Mouse (Mus musculus) embryonic stem cell, embryonic (primary cell): ENCODE data around the gene Memo1.
"Not testable (repeated sequence)": the region's sequence is repeated elsewhere in the genome, so short reads cannot be mapped to it uniquely, and the experiment has no call there.

ENCODE experiments used
- CTCF ChIA-PET, 4 experiments: fragments of 300-600 bp in 2 of 4; fragments of 350-600 bp in 2 of 4; sonication (Branson Sonifier 250); formaldehyde crosslinking; loops; one replicate each; lab custom pipeline; 2022; ENCODE audit warnings: inconsistent platforms in 2 of 4; lab: Charles Lee
- POLR2A ChIA-PET, 4 experiments: fragments of 300-600 bp in 2 of 4; fragments of 350-600 bp in 2 of 4; sonication (Branson Sonifier 250); formaldehyde crosslinking; loops; one replicate each; lab custom pipeline; 2022; ENCODE audit warnings: antibody characterized with exemption in 4 of 4, inconsistent platforms in 1 of 4; lab: Charles Lee

Gene Memo1

DNA sequence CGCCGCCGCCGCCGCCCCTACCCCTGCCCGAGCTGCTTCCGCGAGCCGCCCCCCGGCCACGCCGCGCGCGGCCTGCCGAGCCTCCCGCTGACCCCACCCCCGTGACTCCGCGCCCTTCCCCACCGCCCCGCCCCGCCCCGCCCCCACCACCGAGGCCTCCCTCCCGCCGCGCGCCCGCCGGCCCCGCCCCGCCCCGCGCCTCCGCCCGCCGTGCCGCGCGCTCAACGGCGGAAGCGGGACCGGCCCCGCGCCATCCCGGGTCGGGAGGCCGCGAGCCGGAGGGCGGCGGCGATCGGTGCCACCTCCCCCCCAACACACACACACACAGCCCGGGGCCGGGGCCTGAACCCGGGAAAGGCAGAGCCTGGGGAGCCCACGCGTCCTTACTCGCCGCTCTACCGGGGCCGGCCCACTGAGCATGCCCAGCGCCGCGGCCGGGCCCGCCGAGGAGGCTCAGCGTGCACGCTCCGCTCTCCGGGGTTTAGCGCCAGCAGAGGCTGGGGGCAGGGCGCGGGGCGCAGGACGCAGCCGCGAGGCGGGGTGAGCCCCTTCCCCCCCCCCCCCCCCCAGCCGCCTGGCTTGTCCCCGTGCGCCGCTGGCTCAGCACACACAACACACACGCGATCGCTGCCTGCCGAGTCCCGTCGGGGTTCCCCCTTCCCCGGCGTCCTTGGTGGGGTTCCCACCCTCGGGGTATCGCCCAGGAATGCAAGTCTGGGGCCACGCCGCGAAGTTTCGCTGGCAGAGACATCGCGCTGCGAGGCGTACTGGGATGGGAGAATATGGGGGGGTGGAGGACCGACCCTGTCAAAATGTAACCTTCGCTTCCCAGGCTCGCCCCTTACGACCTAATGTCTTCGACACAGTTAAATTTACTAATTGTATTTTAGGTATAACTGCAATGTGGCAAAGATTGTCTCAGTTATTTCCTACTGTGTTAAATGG, at the start of gene Memo1:
TSS of gene Memo1 (minus strand) at position 496 of the 945 bp plus-strand sequence.
- ChIA-PET POLR2A (interaction anchor here in 3 of 4 experiments (0.6 to 3.6 kb wide), 18 partner anchors 9 to 514 kb away, joined by 3 to 25 read pairs (median 4); partner anchors contain the start of gene Spast (in 1 of the 3)), CTCF (interaction anchor here (0.6 to 1.0 kb wide), 9 partner anchors 8 to 1227 kb away, joined by 3 to 7 read pairs (median 3); partner anchors contain the start of gene Srd5a2 (in 1 of the 4))

DNA sequence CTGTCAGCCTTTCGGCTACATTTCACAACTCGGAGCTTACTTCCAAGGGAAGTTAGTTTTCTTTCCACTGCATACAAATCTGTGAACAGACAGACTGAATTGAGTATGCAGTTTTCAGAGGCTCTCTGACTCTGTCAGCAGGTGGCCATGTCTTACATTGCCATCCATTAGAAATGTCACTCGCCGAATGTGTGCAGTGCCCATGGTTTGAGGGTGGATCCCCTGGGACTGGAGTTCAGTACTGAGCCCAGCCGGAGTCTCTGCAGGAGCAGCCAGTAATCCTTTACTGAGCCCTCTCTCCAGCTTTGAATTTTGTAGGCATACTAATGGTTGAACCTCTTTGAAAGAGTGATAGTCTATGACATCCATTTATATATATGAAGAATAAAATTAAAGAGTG, 45.8 kb upstream of the Memo1 start:
- CTCF ChIA-PET: interaction anchor here in 2 of 4 experiments (0.6 to 0.9 kb wide), 2 partner anchors 194 to 360 kb away, joined by 3 read pairs; no protein-coding TSS in a partner anchor
- POLR2A ChIA-PET: interaction anchor here in 3 of 4 experiments (0.6 to 3.3 kb wide), 8 partner anchors 9 to 188 kb away, joined by 3 to 26 read pairs (median 6); partner anchors contain the start of genes Birc6 (in 2 of the 3) and Slc30a6 (in 1 of the 3)

DNA sequence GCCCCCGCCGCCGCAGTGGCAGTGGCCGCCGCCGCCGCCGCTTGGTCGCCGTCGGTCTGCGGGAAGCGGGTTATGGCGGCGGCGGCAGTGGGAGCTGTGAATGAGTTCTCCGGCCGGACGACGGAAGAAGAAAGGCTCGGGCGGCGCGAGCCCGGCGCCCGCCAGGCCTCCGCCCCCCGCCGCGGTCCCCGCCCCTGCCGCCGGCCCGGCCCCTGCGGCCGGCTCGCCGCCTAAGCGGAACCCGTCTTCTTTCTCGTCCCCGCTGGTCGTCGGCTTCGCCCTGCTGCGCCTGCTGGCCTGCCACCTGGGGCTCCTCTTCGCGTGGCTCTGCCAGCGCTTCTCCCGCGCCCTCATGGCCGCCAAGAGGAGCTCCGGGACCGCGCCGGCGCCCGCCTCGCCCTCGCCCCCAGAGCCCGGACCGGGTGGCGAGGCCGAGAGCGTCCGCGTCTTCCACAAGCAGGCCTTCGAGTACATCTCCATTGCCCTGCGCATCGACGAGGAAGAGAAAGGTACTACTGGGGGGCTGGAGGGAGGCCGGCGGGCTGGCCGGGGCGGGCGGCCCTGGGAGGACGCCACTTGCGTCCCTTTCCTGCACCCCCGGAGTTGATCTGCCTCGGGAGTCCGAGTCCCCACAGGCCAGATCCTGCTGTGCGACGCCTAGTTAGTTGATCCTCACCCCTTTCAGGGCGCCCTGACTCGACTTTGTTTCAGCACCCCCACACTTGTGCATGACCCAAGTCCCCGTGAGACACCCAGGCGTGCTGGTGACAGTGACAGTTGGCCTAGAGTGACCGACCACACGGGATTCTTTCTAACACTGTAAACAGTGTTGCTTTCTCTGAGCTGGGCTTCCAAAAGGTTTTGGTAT, 43.9 kb upstream of the Memo1 start, which contains the start of gene Spast:
TSS of gene Spast (plus strand) at position 51 of the 868 bp plus-strand sequence.
- ChIA-PET CTCF (interaction anchor here in 1 of 4 experiments (0.5 to 1.3 kb wide), 2 partner anchors 92 to 98 kb away, joined by 5 to 6 read pairs; no protein-coding TSS in a partner anchor), POLR2A (interaction anchor here in 3 of 4 experiments (0.7 to 3.3 kb wide), 33 partner anchors 8 to 190 kb away, joined by 3 to 26 read pairs (median 4); partner anchors contain the start of genes Birc6 (in 3 of the 3) and Slc30a6 (in 3 of the 3))

DNA sequence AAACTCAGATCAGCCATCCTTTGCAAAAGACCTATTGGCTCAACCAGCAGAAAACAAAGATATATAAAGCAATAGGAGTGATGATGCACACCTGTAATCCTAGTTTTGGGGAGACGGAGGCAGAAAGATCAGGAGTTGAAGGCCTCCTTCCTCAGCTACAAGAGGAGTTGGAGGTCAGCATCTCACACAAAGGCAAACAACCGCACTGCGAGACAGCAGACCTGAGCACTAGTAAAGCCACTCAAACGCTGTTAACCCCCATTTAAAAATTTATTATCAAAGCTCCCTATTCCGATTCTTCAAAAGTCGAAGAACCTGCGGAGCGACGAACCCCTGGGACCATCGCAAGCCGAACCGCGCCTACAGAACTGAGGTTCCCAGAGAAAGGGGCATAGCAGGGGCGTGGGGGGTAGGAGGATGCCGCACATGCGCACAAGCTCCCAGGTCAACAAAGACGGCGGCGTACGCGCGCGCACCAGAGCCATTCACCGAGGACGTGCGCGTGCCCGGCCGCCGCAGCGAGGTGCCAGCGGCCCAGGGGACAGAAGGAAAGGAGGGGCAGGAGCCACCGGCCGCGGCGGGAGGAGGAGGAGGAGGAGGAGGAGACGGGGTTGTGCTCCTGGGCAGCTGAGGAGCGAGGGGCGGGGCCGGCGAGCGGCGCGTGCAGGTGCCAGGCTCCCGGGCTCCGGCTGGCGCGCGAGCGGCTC, 43.1 kb upstream of the Memo1 start:
- POLR2A ChIA-PET: interaction anchor here in 3 of 4 experiments (0.6 to 3.3 kb wide), 38 partner anchors 9 to 746 kb away, joined by 3 to 26 read pairs (median 4); partner anchors contain the start of genes Birc6 (in 3 of the 3), Slc30a6 (in 3 of the 3) and Yipf4 (in 1 of the 3)
- CTCF ChIA-PET: interaction anchor here in 2 of 4 experiments (0.5 to 1.3 kb wide), 2 partner anchors 15 to 93 kb away, joined by 3 to 5 read pairs; no protein-coding TSS in a partner anchor

DNA sequence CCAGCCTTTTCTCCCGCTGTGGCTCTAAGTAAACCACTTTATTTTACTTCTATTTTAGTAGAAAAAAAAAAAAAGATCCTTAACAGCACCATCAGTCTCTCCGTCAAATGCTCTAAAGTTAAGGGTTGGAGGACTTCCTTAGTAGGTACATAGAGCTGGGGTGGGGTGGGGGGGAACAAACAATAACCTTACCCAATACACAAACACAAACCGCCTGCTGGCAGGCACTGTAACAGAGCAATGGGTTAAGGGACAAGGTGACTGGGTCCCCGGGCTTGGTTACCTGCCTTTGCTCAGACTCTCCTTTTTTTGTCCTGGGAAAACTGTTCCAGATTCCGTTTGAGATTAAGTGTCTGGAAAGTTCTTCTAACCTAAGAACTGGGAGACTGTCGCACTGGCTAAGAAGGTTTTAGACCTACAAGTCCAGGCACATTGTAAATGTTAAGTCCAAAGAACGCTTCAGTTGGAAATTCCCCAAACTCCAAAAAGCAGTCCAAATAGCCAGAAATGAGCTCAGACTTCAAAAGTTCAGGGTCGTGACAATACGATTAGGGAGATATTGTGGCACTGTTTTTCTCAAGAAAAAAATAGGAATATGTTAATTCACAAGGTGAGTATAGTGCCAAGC, 35.8 kb upstream of the Memo1 start:
- CTCF ChIA-PET: interaction anchor here in 3 of 4 experiments (0.6 to 1.5 kb wide), 4 partner anchors 8 to 672 kb away, joined by 3 to 5 read pairs (median 4); no protein-coding TSS in a partner anchor
- POLR2A ChIA-PET: interaction anchor here in 3 of 4 experiments (0.6 to 1.8 kb wide), 21 partner anchors 9 to 387 kb away, joined by 3 to 7 read pairs (median 3); partner anchors contain the start of genes Birc6 (in 2 of the 3) and Slc30a6 (in 1 of the 3)

DNA sequence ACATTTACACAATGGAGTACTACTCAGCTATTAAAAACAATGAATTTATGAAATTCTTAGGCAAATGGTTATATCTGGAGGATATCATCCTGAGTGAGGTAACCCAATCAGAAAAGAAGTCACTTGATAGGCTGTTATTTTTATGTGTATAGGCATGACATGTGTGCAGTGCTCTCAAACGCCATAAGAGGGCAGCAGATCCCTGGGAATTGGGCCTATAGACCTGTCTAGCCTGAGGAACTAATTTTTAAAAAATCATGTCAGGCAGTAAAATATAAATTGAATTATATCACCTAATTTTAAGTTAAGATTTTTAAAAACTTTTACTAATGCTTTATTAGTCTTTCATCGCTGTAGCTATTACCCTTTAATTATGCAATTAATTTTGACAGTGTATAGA, 32.8 kb upstream of the Memo1 start:
- ChIA-PET CTCF (interaction anchor here in 1 of 4 experiments (0.6 kb wide), 2 partner anchors 155 to 275 kb away, joined by 3 read pairs; no protein-coding TSS in a partner anchor), POLR2A (interaction anchor here in 2 of 4 experiments (0.6 kb wide), 2 partner anchors 13 to 81 kb away, joined by 3 read pairs; no protein-coding TSS in a partner anchor)

DNA sequence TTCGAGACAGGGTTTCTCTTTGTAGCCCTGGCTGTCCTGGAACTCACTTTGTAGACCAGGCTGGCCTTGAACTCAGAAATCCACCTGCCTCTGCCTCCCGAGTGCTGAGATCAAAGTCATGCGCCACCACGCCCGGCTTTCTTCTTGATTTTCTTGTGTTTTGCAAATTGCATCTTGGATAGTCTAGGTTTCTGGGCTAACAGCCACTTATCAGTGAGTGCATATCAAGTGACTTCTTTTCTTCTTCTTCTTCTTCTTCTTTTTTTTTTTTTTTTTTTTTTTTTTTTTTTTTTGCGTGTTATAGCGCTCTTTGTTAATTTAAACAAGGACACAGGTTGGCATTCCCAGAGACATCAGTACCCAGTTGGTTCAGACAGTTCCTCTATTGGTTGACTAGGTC, 31.9 kb upstream of the Memo1 start:
- POLR2A ChIA-PET, CTCF ChIA-PET: not testable (repeated sequence)

DNA sequence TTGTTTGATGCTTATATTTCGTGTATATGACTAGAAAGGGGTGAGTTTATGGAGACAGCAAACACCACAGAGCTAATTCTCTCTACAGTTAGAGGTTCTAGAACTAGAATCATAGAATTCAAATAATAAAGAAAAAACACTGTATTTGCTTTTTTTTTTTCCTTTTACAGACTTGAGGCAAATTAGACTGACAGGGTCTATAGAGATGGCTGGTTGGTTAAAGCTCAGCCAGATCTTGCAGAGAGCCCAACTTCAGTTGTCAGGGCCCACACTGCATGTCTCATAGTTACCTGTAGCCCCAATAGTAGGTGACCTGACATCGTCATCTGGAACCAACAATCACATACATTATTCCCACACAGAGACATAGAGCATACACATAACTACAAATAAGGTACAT, 28.5 kb upstream of the Memo1 start, which contains the start of gene Dpy30:
TSS of gene Dpy30 (minus strand) at position 101 of the 400 bp plus-strand sequence.
- CTCF ChIA-PET: no interaction called here

DNA sequence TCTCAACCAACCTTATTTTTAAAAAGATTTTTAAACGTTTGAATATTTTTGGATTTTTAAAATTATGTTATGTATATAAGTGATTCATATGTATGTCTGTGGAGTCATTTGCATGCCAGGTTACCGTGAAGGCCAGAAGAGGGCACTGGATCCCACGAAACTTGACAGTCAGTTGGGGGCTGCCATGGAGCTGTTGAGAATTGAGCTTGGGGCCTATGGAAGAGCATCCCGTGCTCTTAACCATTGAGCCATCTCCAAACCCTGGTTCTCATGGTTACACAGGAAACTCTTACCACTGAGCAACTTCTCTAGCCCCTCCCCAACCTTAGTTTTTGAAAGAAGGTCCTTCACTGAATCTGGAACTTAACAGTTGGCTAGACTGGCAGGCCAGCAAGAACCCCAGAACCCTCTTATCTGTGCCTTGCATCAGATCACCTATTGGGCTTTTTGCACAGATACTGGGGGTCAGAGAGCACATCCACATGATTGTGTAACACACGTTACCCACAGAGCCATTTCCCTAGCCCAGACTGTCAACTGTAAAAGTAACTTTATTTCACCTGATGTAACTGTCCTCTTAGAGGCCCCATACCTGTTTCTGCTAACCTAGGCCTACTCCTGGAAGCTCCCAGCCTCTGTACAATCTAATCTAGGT, 27.2 kb upstream of the Memo1 start:
- CTCF ChIA-PET: interaction anchor here (0.6 to 1.1 kb wide), 5 partner anchors 9 to 752 kb away, joined by 3 to 4 read pairs (median 4); no protein-coding TSS in a partner anchor
- POLR2A ChIA-PET: interaction anchor here in 3 of 4 experiments (0.6 to 1.2 kb wide), 5 partner anchors 9 to 134 kb away, joined by 3 to 7 read pairs (median 3); partner anchors contain the start of gene Spast (in 1 of the 3)

More for the DNA sequence above, 28.5 kb upstream of the Memo1 start, which contains the start of gene Dpy30:
- POLR2A ChIA-PET: interaction anchor here in 2 of 4 experiments (1.0 to 1.2 kb wide), 2 partner anchors 8 to 204 kb away, joined by 3 read pairs; partner anchors contain the start of gene Birc6 (in 1 of the 2)

DNA sequence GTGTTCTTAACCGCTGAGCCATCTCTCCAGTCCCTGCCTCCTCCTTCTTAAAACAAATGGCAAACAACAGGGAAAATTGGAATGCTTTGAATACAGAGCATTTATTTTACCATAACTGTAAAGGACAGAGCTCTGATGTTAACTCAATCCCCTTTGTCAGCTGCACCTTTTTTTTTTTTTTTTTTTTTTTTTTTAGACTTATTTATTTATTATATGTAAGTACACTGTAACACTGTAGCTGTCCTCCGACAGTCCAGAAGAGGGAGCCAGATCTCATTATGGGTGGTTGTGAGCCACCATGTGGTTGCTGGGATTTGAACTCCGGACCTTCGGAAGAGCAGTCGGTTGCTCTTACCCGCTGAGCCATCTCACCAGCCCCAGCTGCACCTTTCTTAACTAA, 23.4 kb upstream of the Memo1 start:
- ChIA-PET CTCF (interaction anchor here in 2 of 4 experiments (0.6 to 1.4 kb wide), 3 partner anchors 15 to 238 kb away, joined by 3 to 9 read pairs (median 4); no protein-coding TSS in a partner anchor), POLR2A (interaction anchor here (0.6 to 3.8 kb wide), 10 partner anchors 9 to 209 kb away, joined by 3 to 25 read pairs (median 5); partner anchors contain the start of genes Birc6 (in 1 of the 4) and Spast (in 1 of the 4))

DNA sequence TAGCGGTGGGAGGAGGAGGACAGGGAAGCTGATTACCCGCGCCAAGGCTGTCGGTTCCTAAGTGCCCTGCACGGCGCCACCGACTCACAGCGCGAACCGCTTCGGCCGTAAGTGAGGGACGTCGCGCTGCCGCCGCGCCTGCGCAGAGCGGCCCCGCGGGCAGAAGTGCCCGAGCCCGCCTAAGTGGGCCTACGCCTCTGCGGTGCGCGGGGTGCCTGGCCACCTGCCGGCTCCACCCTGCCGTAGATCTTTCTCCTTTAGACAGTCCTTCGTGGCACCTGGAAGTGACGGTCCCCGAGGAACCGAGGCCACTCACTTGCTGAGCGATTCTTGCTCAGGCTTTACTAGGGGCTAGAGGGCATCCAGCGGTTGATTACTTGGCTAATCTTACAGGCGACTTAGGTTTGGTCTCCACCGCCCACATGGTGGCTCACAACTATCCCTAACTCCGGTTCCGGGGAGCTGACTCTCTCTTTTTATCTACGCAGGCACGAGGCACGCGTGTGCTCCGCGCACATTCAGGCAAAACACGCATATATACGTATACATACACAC, 21.1 kb upstream of the Memo1 start:
- ChIA-PET POLR2A (interaction anchor here in 3 of 4 experiments (0.5 to 4.3 kb wide), 34 partner anchors 8 to 236 kb away, joined by 3 to 25 read pairs (median 4); partner anchors contain the start of genes Birc6 (in 3 of the 3), Slc30a6 (in 2 of the 3), Spast (in 2 of the 3) and Dpy30 (in 1 of the 3)), CTCF (interaction anchor here in 1 of 4 experiments (1.1 kb wide), 1 partner anchor 44 kb away, joined by 3 read pairs; no protein-coding TSS in a partner anchor)

DNA sequence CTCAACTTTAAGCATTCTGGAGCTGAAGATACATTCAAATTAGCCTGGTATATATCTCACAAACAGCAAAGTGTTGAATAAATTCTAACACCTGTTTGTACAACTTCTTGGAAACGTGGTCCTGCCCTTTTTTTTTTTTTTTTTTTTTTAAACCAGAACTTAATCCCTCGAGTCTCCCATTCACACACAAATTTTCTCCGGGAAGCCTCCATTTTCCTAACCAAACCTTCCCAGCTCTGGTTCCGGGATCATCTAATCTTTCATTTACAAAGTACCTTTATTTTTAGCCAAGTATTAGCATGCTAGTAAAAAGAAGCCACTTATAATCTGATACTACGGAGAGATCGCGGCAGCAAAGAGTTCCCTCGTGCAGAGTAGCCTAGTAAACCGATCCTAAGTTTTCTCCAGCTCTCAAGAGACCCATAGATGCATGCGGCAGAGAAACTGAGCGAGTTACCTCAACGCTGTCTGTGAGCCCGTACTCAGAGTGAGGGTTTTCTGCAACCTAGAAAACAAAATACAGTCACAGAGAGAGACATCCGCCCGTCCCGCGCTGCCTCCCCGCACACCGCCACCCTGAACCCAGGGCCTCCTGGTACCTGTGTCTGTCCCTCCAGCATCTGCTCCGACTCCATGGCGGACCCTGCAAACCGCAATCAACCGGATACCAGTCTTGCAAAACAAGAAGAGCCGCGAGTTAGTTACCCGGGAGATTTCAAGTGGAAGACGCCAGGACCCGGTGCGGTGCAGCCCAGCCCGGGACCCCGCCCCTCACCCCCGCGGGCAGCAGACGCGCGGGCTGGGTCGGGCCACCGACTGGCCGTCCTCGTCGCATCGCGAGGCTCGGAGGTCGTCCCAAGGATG, 20.4 kb upstream of the Memo1 start:
- ChIA-PET CTCF (interaction anchor here in 2 of 4 experiments (0.8 to 1.1 kb wide), 2 partner anchors 19 to 43 kb away, joined by 3 read pairs; no protein-coding TSS in a partner anchor), POLR2A (interaction anchor here (0.5 to 4.3 kb wide), 44 partner anchors 8 to 1237 kb away, joined by 3 to 25 read pairs (median 4); partner anchors contain the start of genes Birc6 (in 3 of the 4), Slc30a6 (in 2 of the 4), Spast (in 2 of the 4) and Dpy30 (in 1 of the 4))

DNA sequence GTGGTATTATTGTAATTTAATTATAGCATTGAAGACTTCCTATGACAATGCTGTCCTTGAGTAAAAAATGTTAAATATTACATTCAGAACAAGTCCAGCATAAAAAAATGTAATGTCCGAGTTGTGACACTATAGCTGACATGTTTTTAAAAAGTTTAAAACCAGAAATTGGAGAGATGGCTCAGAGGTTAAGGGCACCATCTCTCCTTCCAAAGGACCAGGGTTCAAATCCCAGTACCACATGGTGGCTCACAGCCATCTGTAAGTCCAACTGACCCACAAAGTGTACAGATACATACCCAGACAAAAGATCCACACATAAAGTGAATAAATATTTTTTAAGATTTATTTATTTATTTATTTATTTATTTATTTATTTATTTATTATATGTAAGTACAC, 10.7 kb upstream of the Memo1 start:
- POLR2A ChIA-PET: no interaction called here
- CTCF ChIA-PET: no interaction called here

DNA sequence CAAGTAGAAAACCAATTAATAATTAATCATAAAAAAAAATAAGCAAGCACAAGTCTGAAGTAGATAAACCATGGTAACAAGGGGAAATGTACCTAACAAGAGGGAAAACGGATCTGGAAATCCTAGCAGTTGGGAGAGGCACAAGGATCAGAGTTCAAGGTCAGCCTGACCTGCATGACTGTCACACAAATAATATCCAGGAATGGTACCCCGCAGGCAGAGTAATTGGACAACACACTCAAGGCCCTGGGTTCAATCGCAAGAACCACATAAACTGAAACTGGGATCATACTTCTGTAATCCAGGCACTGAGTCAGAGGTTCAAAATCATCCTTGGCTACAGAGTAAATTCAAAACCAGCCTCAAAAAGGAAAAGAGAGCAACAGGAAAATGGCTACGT, 10.3 kb upstream of the Memo1 start:
- POLR2A ChIA-PET: interaction anchor here in 1 of 4 experiments (0.6 to 1.6 kb wide), 3 partner anchors 10 to 115 kb away, joined by 3 to 8 read pairs (median 4); no protein-coding TSS in a partner anchor

More for the DNA sequence above, 10.3 kb upstream of the Memo1 start:
- CTCF ChIA-PET: interaction anchor here in 1 of 4 experiments (0.6 kb wide), 1 partner anchor 68 kb away, joined by 8 read pairs; no protein-coding TSS in a partner anchor
